Mouse (Mus musculus): ENCODE data around the gene Ttll11. TPM values are rescaled to one million over a fixed set of nuclear protein-coding genes. Genes with fewer than 3 reads are reported as not detected.

Ttll11 gene
- total RNA-seq, 1 experiment: 0.31 TPM

- TF ChIP-seq MAFK (IDR thresholded peaks at IDR 0.05; ENCODE audit: insufficient read depth, low read depth, low read length): no peak
- no peak for TF ChIP-seq CHD2 (IDR thresholded peaks at IDR 0.05; ENCODE audit: low read depth, low read length)
- TF ChIP-seq ZC3H11A (IDR thresholded peaks at IDR 0.05; ENCODE audit: borderline replicate concordance, low read depth, low read length): no peak
- no peak for TF ChIP-seq ZNF384 (IDR thresholded peaks at IDR 0.05; ENCODE audit: low read depth, low read length)
- no peak for TF ChIP-seq HCFC1 (IDR thresholded peaks at IDR 0.05; ENCODE audit: borderline replicate concordance, insufficient read depth, low read length)
- in situ Hi-C loops (cut with MboI; ENCODE audit: low sequenced_read_pairs in 2 of 2, unreplicated experiment in 2 of 2): no loop called here
- Histone ChIP-seq H3K4me1 (ENCODE audit: control insufficient read depth in 2 of 2, insufficient read depth in 2 of 2, low read length in 2 of 2, poor library complexity in 1 of 2) (no peaks in the 10 kb centered on the region), H3K4me3 (ENCODE audit: insufficient read depth in 1 of 2, low read depth in 1 of 2, low read length in 2 of 2, poor library complexity in 1 of 2, severe bottlenecking in 1 of 2) (no peak overlapping the region), H3K27ac (ENCODE audit: insufficient read depth, low read depth, low read length, poor library complexity, severe bottlenecking) (no peak overlapping the region), H3K36me3 (ENCODE audit: control insufficient read depth, insufficient read depth, low read length, poor library complexity, severe bottlenecking) (no peaks in the 10 kb centered on the region), H3K9ac (ENCODE audit: insufficient read depth, low read depth, low read length, poor library complexity, severe bottlenecking) (no peak overlapping the region), H3K9me3 (ENCODE audit: control insufficient read depth, insufficient read depth, low read depth, low read length) (no peaks in the 10 kb centered on the region; the same call in 1 of the 2 replicates)
- no peak for DNase-seq (ENCODE audit: low read depth, low spot score)
Observed at GRCm38 (mm10) chr2:35834198-35834913, 145.4 kb downstream of the Ttll11 start.

GRCm38 (mm10) chr2:35833546-35833945, 146.2 kb downstream of the Ttll11 start:
- Histone ChIP-seq H3K4me1 (ENCODE audit: control insufficient read depth in 2 of 2, insufficient read depth in 2 of 2, low read length in 2 of 2, poor library complexity in 1 of 2) (no peaks in the 10 kb centered on the region), H3K27ac (ENCODE audit: insufficient read depth, low read depth, low read length, poor library complexity, severe bottlenecking) (no peak overlapping the region), H3K36me3 (ENCODE audit: control insufficient read depth, insufficient read depth, low read length, poor library complexity, severe bottlenecking) (no peaks in the 10 kb centered on the region), H3K9ac (ENCODE audit: insufficient read depth, low read depth, low read length, poor library complexity, severe bottlenecking) (no peak overlapping the region), H3K4me3 (ENCODE audit: insufficient read depth in 1 of 2, low read depth in 1 of 2, low read length in 2 of 2, poor library complexity in 1 of 2, severe bottlenecking in 1 of 2) (no peak overlapping the region), H3K9me3 (ENCODE audit: control insufficient read depth, insufficient read depth, low read depth, low read length) (no peaks in the 10 kb centered on the region; the same call in 1 of the 2 replicates)
- in situ Hi-C loops (cut with MboI; ENCODE audit: low sequenced_read_pairs in 2 of 2, unreplicated experiment in 2 of 2): no loop called here
- no peak for DNase-seq (ENCODE audit: low read depth, low spot score)
- TF ChIP-seq CHD2 (IDR thresholded peaks at IDR 0.05; ENCODE audit: low read depth, low read length): no peak
- TF ChIP-seq ZC3H11A (IDR thresholded peaks at IDR 0.05; ENCODE audit: borderline replicate concordance, low read depth, low read length): no peak
- no peak for TF ChIP-seq MAFK (IDR thresholded peaks at IDR 0.05; ENCODE audit: insufficient read depth, low read depth, low read length)
- TF ChIP-seq HCFC1 (IDR thresholded peaks at IDR 0.05; ENCODE audit: borderline replicate concordance, insufficient read depth, low read length): no peak
- TF ChIP-seq ZNF384 (IDR thresholded peaks at IDR 0.05; ENCODE audit: low read depth, low read length): no peak

- no peaks in the 10 kb centered on the region for H3K4me1 ChIP-seq (ENCODE audit: control insufficient read depth in 2 of 2, insufficient read depth in 2 of 2, low read length in 2 of 2, poor library complexity in 1 of 2)
- DNase-seq (ENCODE audit: low read depth, low spot score): no peak
- no peaks in the 10 kb centered on the region for H3K36me3 ChIP-seq (ENCODE audit: control insufficient read depth, insufficient read depth, low read length, poor library complexity, severe bottlenecking)
- no peak overlapping the region for H3K4me3 ChIP-seq (ENCODE audit: insufficient read depth in 1 of 2, low read depth in 1 of 2, low read length in 2 of 2, poor library complexity in 1 of 2, severe bottlenecking in 1 of 2)
- in situ Hi-C loops (cut with MboI; ENCODE audit: low sequenced_read_pairs in 2 of 2, unreplicated experiment in 2 of 2): no loop called here
- no peak for TF ChIP-seq ZC3H11A (IDR thresholded peaks at IDR 0.05; ENCODE audit: borderline replicate concordance, low read depth, low read length)
- TF ChIP-seq HCFC1 (IDR thresholded peaks at IDR 0.05; ENCODE audit: borderline replicate concordance, insufficient read depth, low read length): no peak
- TF ChIP-seq MAFK (IDR thresholded peaks at IDR 0.05; ENCODE audit: insufficient read depth, low read depth, low read length): no peak
- TF ChIP-seq ZNF384 (IDR thresholded peaks at IDR 0.05; ENCODE audit: low read depth, low read length): no peak
- no peak for TF ChIP-seq CHD2 (IDR thresholded peaks at IDR 0.05; ENCODE audit: low read depth, low read length)
- no peak overlapping the region for H3K9ac ChIP-seq (ENCODE audit: insufficient read depth, low read depth, low read length, poor library complexity, severe bottlenecking)
- H3K9me3 ChIP-seq (ENCODE audit: control insufficient read depth, insufficient read depth, low read depth, low read length): no peaks in the 10 kb centered on the region; the same call in 1 of the 2 replicates
- H3K27ac ChIP-seq (ENCODE audit: insufficient read depth, low read depth, low read length, poor library complexity, severe bottlenecking): no peak overlapping the region
Observed at GRCm38 (mm10) chr2:35832742-35833425, 146.8 kb downstream of the Ttll11 start.

GRCm38 (mm10) chr2:35831904-35832581, 147.7 kb downstream of the Ttll11 start:
- H3K4me3 ChIP-seq (ENCODE audit: insufficient read depth in 1 of 2, low read depth in 1 of 2, low read length in 2 of 2, poor library complexity in 1 of 2, severe bottlenecking in 1 of 2): no peak overlapping the region
- H3K4me1 ChIP-seq (ENCODE audit: control insufficient read depth in 2 of 2, insufficient read depth in 2 of 2, low read length in 2 of 2, poor library complexity in 1 of 2): no peaks in the 10 kb centered on the region
- H3K27ac ChIP-seq (ENCODE audit: insufficient read depth, low read depth, low read length, poor library complexity, severe bottlenecking): no peak overlapping the region
- H3K9me3 ChIP-seq (ENCODE audit: control insufficient read depth, insufficient read depth, low read depth, low read length): no peaks in the 10 kb centered on the region; the same call in 1 of the 2 replicates
- H3K9ac ChIP-seq (ENCODE audit: insufficient read depth, low read depth, low read length, poor library complexity, severe bottlenecking): no peak overlapping the region
- in situ Hi-C loops (cut with MboI; ENCODE audit: low sequenced_read_pairs in 2 of 2, unreplicated experiment in 2 of 2): no loop called here
- no peaks in the 10 kb centered on the region for H3K36me3 ChIP-seq (ENCODE audit: control insufficient read depth, insufficient read depth, low read length, poor library complexity, severe bottlenecking)
- TF ChIP-seq ZNF384 (IDR thresholded peaks at IDR 0.05; ENCODE audit: low read depth, low read length) (no peak), HCFC1 (IDR thresholded peaks at IDR 0.05; ENCODE audit: borderline replicate concordance, insufficient read depth, low read length) (no peak), MAFK (IDR thresholded peaks at IDR 0.05; ENCODE audit: insufficient read depth, low read depth, low read length) (no peak), CHD2 (IDR thresholded peaks at IDR 0.05; ENCODE audit: low read depth, low read length) (no peak), ZC3H11A (IDR thresholded peaks at IDR 0.05; ENCODE audit: borderline replicate concordance, low read depth, low read length) (no peak)
- DNase-seq (ENCODE audit: low read depth, low spot score): no peak
